Mouse (Mus musculus) gastrocnemius, postnatal 36 days (tissue): ENCODE measurements around the gene Zfp523. TPM values are rescaled to one million over a fixed set of nuclear protein-coding genes. Genes with fewer than 3 reads are reported as not detected.

Experiments
- DNase-seq, 2 experiments: peaks; one replicate each; pipeline ENCODE4 v3.0.0; 2022
- intact Hi-C: fragments of 180-260 bp; cut with DNase I; formaldehyde crosslinking; loops from one replicate; pipeline ENCODE4 v1.15.1; 2025
- total RNA-seq, 2 experiments: library from RNA; stranded (reverse); gene quantifications; 2 replicates each; pipeline ENCODE4 v1.2.3; 2021

The Zfp523 gene
- total RNA-seq, 2 experiments from 2014 or later = 12.4 to 16.7 TPM

DNA sequence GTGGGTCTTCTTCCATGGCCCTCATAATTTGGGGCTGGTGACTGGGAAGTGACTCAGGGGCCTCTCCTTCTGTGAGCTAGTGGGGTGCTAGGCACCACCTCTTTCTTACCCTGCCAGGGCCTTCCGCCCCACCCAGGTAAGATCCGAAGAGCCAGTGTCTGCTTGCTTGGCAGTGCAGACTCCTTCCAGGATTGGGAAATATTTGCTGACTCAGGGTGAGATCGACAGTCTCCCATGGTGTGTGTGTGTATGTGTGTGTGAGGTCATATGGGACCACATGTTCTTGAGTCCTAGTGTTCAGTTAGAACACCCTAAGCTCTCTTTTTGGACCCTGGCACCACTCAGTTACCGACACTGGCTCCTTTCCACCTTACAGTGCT lies 59.7 kb downstream of the Zfp523 start:
- intact Hi-C loops = no loop called here
- no peak for DNase-seq

DNA sequence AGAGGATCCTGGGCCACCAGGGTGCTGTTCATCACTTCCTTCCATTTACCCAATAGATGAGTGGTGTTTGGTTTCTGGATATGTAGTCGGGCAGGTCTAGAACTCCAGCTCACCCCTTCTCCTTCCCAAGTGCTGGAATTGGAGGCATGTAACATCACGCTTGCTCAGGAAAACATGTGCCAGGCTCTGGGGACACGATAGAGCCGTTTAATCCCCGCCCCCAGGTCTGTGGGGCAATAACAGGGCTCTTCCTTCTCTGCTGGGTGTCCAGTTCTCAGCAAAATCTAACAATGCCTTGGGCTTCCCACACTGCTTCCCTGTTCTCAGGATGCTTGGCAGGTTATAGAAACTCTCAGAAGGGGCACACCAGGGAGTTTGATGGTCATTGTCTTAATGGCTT lies 60.4 kb downstream of the Zfp523 start:
- intact Hi-C loops = no loop called here
- DNase-seq = no peak

DNA sequence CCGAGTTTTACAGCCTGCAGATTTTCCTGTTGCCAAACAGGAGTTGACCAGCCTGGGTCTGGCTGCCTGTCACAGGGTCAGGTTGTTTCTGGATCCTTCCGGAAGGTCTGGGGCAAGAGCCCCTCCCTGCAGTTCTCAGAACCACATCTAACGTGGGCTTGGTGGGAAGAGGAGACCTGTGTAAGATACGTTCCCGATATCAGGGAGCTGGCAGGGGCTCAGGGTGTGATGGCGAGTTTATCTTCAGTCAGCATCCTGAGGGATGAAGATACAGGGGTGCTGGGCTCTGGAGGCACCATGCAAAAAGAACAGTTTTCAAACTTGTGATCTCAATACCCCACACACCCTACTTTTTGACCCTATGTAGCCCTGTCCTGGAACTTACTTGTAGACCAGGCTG lies 60.9 kb downstream of the Zfp523 start:
- intact Hi-C loops = no loop called here
- DNase-seq = no peak

DNA sequence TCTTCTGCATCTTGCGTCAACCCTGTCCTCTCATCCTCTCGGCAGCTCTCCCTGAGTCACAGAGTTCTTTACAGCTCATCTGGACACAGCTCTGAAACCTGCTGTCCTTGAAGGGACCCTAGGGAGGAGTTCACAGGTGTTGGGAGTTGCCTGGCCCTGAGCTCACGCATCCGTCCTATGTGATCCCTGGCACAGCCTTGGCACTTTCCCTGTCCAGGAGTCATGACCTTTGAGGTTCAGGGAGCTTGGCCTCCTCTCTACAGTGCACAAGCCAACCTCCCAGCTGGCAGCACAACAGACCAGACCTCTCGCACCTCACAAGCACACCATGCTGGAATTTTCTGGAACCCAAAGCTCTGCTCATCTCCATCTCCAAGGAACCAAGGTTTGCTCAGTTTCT lies 63.9 kb downstream of the Zfp523 start:
- no peak for DNase-seq
- intact Hi-C loops = no loop called here

DNA sequence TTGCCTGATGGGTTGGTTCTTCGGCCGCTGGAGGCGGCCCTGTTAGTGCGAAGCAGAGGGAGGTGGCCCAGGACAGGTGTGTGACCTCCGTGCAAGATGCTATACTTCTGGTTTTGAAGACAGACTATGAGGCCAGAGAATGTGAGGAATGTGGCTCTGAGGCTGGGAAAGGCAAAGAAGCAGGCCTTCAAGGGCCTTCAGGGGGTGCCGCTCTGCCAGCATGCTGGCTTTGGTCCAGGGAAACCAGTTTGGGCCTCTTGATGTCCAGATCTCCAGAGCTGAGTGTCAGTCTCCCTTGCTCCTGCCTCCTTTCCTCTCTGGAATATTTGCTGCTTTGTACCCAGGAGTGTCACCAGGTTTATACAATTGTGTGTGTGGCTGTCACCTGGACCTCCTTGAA lies 65.4 kb downstream of the Zfp523 start:
- intact Hi-C loops = no loop called here
- no peak for DNase-seq

DNA sequence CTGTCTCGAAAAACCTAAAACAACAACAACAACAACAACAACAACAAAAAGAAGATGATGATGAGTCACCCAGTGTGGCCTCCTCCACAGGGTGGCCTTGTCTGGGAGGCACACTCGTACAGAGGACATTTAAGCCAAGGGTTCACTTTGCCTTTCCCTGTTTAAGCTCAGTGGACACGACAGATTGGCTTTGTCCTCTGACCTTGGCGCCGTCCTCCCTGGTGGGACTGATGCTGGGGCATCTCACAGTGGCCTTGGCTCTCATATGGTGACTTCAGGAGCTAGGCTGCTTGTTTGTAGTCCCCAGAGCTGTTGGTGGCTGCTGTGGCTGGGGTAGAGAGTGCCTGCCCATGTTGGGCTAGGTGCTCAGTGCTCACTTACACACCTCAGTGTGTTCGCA lies 67.3 kb downstream of the Zfp523 start:
- intact Hi-C loops = no loop called here
- DNase-seq = no peak

DNA sequence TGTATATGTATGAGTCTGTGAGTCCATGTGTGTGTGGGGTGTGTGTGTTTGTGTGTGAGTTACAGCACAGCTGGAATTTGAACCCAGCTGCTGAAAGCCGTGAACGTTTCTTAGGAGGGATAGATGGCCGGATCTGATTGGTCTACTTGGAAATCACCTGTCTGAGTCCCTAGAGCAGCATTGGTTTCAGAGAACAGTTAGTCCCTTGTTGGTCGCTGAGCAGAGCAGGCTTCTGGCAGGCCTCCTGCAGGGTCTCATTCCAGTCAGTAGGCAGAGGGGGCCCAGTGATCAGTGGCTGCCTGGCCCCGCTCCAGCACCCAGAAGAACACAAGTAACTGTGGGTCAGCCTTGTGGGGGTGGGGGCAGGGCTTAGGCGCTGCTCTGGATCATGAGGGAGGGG lies 67.8 kb downstream of the Zfp523 start:
- intact Hi-C loops = no loop called here
- no peak for DNase-seq

DNA sequence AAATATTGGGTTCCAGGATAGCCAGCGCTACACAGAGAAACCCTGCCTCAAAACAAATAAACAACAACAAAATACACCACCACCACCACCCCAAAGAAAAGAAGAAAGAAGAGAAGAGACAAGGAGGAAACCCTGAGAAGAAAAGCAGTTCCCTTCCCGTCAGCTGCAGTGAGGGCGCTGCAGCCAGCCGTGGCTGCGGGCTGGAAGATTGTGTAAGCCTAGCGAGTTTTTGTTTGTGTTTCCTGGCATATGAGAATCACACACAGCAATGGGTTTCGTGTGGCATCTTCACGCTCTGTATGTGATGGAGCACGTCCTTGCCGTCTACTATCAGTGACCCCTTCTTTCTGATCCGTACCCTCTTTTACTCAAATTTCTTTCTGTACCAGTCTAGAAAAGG lies 69.7 kb downstream of the Zfp523 start:
- intact Hi-C loops = no loop called here
- DNase-seq = no peak

DNA sequence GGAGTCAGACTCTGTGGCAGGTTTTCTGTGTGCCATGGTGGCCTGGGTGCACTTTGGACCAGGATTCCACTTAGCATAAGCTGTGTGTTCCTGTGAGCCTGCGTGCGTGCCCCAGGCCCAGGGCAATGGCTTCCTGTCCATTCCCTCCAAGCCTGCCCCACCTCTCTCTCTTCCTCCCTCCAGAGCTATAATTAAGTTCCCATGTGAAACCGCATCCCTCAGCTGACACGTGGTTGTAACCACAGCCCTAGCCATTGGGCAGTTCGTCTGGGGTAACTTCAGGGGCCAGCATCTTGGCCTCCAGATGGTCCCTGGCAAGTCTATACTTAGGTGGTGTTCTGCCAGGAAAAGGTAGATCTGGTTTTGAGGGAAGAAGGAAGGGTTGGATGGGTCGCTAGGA lies 70.7 kb downstream of the Zfp523 start:
- intact Hi-C loops = no loop called here
- peak; percentile 54 to 62 for DNase-seq

DNA sequence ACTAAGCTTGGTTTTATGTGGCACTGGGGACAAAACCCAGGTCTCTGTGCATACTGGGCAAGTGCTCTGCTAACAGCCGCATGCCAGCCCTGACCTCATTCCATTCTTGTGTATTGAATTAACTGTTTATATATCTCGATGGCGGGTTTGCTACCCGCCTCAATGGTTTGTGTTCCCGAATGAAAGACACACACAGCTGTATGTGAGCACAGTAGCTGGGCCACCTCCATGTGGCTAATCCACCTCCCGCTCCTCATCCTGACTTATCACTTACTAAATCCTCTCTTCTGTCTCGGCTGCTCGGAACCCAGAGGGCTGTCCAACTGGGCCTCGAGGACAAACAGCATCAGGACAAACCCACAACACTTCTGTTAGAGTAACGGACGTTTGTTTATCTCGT lies 72.1 kb downstream of the Zfp523 start:
- no peak for DNase-seq
- intact Hi-C loops = no loop called here

DNA sequence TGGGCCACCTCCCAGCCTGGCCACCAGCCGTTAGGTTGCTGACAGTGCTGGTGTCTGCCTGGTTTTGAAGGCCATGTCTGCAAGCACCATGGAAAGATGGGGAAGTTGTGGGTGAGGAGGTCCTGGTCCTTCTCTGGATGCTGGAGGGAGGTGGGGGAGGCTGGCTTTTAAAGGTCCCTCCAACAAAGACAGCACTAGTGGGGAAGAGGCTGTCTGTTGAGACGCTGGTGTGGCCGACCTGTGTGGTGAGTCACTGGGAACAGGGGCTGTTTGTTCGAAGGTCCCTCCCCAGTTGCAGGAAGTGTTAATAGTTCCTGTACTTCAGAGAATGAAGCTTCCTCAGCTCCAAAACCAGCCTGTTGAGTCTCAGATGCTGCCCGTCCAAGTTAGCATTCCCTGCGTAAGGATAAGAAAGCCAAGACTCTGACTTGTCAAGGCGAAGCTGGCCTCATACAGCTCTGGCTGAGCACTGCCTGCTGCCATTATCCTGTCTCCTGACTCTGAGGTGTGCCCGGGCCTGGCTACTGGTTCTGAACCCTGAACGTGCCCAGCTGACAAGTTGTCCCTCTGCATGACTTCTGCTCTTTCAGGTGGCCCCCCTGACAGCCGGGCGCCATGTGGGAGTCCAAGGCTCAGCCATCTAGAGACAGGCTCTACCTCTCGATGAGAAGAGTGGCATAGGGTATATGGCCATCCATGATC lies 74.8 kb downstream of the Zfp523 start:
- no peak for DNase-seq
- intact Hi-C loops = no loop called here

DNA sequence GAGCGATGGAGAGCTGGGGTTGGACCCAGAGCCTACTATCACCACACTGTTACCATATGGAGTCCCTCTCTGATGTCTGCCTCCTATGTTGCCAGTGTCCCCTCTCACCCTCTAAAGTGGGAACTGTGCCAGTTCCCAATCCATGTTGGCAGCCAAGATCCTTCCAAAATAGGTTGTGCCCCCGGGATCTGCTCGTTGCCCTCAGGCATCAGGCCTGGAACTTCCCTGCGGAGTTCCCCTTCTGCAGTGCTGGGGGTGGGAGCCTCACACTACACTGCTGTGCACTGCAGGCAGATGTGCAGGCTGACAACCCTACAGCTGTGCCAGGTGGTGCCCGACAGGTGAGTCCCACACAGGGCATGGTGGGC lies 75.3 kb downstream of the Zfp523 start:
- DNase-seq = no peak
- intact Hi-C loops = no loop called here

DNA sequence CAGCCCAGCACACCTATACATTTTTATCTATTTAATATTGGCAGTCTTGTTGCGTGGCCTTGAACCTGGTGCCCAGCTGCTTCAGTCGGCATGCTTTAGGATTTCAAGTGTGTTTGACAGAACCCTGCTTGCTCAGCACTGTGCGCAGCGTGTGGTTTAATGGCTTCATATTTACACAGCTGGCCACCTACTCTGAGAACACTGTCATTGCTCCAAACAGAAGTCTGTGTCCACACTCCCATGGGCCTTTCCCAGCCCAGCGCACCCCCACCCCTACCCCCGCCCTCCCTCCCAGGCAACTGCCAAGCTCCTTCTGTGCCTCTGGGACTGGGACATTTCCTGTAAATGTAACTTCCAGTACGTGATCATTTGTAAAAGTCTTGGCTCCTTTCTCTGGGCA lies 76.3 kb downstream of the Zfp523 start:
- no peak for DNase-seq

DNA sequence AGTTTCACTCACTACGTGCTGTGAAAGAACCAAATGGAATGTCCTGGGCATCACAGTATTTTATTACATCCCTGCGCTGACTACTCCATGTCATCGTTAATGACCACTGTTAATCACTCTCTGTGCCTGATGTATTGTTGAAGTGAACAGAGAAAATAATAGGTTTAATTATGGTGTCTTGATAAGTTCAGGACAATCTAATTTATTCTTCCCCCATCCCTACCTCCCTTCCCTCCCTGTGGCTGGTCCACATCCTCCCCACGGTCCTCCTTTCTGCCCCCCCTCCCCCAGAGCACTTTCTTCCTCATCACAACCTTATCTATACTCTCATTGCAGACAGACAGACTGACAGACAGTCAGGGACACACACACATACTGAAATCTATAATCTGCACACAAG lies 77.9 kb downstream of the Zfp523 start:
- intact Hi-C loops = no loop called here
- DNase-seq = no peak

More for the DNA sequence above, 76.3 kb downstream of the Zfp523 start:
- intact Hi-C loops = no loop called here

Other genes with a start within 250 kb of the Zfp523 start
- gene Tcp11, start 96.5 kb upstream of the Zfp523 start, total RNA-seq = not detected
- under 1 TPM; 0.13 to 0.15 TPM for gene Scube3, start 35.0 kb upstream of the Zfp523 start, total RNA-seq
- 1 to 10 TPM; 1.8 to 2.6 TPM for gene Def6, start 30.6 kb downstream of the Zfp523 start, total RNA-seq
- gene Ppard, start 55.6 kb downstream of the Zfp523 start, total RNA-seq = 10 to 100 TPM; 24.4 to 31.1 TPM
- gene Fance, start 136.4 kb downstream of the Zfp523 start, total RNA-seq = 10 to 100 TPM in 1 of 2 experiments, 1 to 10 TPM in 1; 7.0 to 10.3 TPM
- 100 to 1,000 TPM; 327 to 414 TPM for gene Rpl10a, start 151.3 kb downstream of the Zfp523 start, total RNA-seq
- 1 to 10 TPM; 5.7 to 8.1 TPM for gene Tead3, start 173.7 kb downstream of the Zfp523 start, total RNA-seq
- gene Tulp1, start 188.1 kb downstream of the Zfp523 start, total RNA-seq = not detected